Mouse (Mus musculus): ENCODE results near the gene Cst13.
"Not testable (repeated sequence)": the region's sequence is repeated elsewhere in the genome, so short reads cannot be mapped to it uniquely, and the experiment has no call there.

The Cst13 gene

GRCm38 (mm10) chr2:148819909-148820308, at the start of gene Cst13:
TSS of gene Cst13 (plus strand) at chr2:148820081.
- DNase-seq (ENCODE audit: low spot score) = no peak

GRCm38 (mm10) chr2:148771397-148771796, 48.5 kb upstream of the Cst13 start, which contains the start of gene Cst11:
TSS of gene Cst11 (minus strand) at chr2:148771497.
- DNase-seq (ENCODE audit: low spot score) = not testable (repeated sequence)

GRCm38 (mm10) chr2:148781709-148782108, 38.2 kb upstream of the Cst13 start, which contains the start of gene 8030411F24Rik:
TSS of gene 8030411F24Rik (plus strand) at chr2:148782009.
- DNase-seq (ENCODE audit: low spot score) = peak; percentile 15

GRCm38 (mm10) chr2:148789142-148789541, 30.7 kb upstream of the Cst13 start, which contains the start of gene Cst12:
TSS of gene Cst12 (plus strand) at chr2:148789361.
- peak; percentile 61 for DNase-seq (ENCODE audit: low spot score)

- no peak for DNase-seq (ENCODE audit: low spot score)
Observed at GRCm38 (mm10) chr2:148798485-148798884, 21.4 kb upstream of the Cst13 start, which contains the start of gene Cst8. TSS of gene Cst8 (plus strand) at chr2:148798785.

GRCm38 (mm10) chr2:148801491-148801921, 18.4 kb upstream of the Cst13 start:
- peak; percentile 14 for DNase-seq (ENCODE audit: low spot score)

GRCm38 (mm10) chr2:148806696-148807095, 13.2 kb upstream of the Cst13 start:
- no peak for DNase-seq (ENCODE audit: low spot score)

GRCm38 (mm10) chr2:148825986-148826385, 6.1 kb downstream of the Cst13 start:
- no peak for DNase-seq (ENCODE audit: low spot score)

GRCm38 (mm10) chr2:148834912-148835311, 15.0 kb downstream of the Cst13 start, which contains the start of gene Cst9:
TSS of gene Cst9 (plus strand) at chr2:148835147.
- DNase-seq (ENCODE audit: low spot score) = peak; percentile 43

- DNase-seq (ENCODE audit: low spot score) = no peak
Observed at GRCm38 (mm10) chr2:148838075-148838777, 18.3 kb downstream of the Cst13 start.

- DNase-seq (ENCODE audit: low spot score) = no peak
Observed at GRCm38 (mm10) chr2:148839224-148839623, 19.3 kb downstream of the Cst13 start.

GRCm38 (mm10) chr2:148851116-148851906, 31.4 kb downstream of the Cst13 start:
- peak; percentile 48 for DNase-seq (ENCODE audit: low spot score)

GRCm38 (mm10) chr2:148856630-148857400, 36.9 kb downstream of the Cst13 start:
- no peak for DNase-seq (ENCODE audit: low spot score)

- no peak for DNase-seq (ENCODE audit: low spot score)
Observed at GRCm38 (mm10) chr2:148857506-148857905, 37.6 kb downstream of the Cst13 start.

GRCm38 (mm10) chr2:148860993-148861392, 41.1 kb downstream of the Cst13 start:
- no peak for DNase-seq (ENCODE audit: low spot score)

- DNase-seq (ENCODE audit: low spot score) = no peak
Observed at GRCm38 (mm10) chr2:148861693-148862092, 41.8 kb downstream of the Cst13 start.

- no peak for DNase-seq (ENCODE audit: low spot score)
Observed at GRCm38 (mm10) chr2:148864966-148865365, 45.1 kb downstream of the Cst13 start, which contains the start of gene 9230104L09Rik. TSS of gene 9230104L09Rik (minus strand) at chr2:148865038.

GRCm38 (mm10) chr2:148868959-148869358, 49.1 kb downstream of the Cst13 start:
- no peak for DNase-seq (ENCODE audit: low spot score)

- DNase-seq (ENCODE audit: low spot score) = no peak
Observed at GRCm38 (mm10) chr2:148870526-148870925, 50.6 kb downstream of the Cst13 start.

- no peak for DNase-seq (ENCODE audit: low spot score)
Observed at GRCm38 (mm10) chr2:148872860-148873259, 53.0 kb downstream of the Cst13 start.

- DNase-seq (ENCODE audit: low spot score) = no peak
Observed at GRCm38 (mm10) chr2:148874224-148874616, 54.3 kb downstream of the Cst13 start.
